Mouse (Mus musculus): ENCODE results near the gene Rgs3. TPM values are rescaled to one million over a fixed set of nuclear protein-coding genes. Genes with fewer than 3 reads are reported as not detected.

Gene Rgs3
- total and polyA plus RNA-seq, 3 experiments = not detected

- TF ChIP-seq MAZ (IDR thresholded peaks at IDR 0.05; ENCODE audit: low read depth, low read length) (no peak), JUND (IDR thresholded peaks at IDR 0.05; ENCODE audit: low read depth, low read length) (no peak)
Observed at GRCm38 (mm10) chr4:62626228-62627026, 66.8 kb downstream of the Rgs3 start (continued).

- TF ChIP-seq MEF2A (IDR thresholded peaks at IDR 0.05; ENCODE audit: extremely low read depth, insufficient replicate concordance, low read depth, low read length, poor library complexity, severe bottlenecking) = no peak
- Histone ChIP-seq H3K27me3 (ENCODE audit: control insufficient read depth in 1 of 2, insufficient read depth in 2 of 2, low read length in 2 of 2) (no peaks in the 10 kb centered on the region), H3K9ac (ENCODE audit: control insufficient read depth, low read depth, low read length, poor library complexity, severe bottlenecking) (no peak overlapping the region), H3K27ac (ENCODE audit: control insufficient read depth, low read depth, low read length) (no peak overlapping the region), H3K9me3 (replicated peaks; ENCODE audit: insufficient read depth, low read length) (no peaks in the 10 kb centered on the region), H3K4me1 (ENCODE audit: control insufficient read depth in 1 of 2, insufficient read depth in 2 of 2, low read length in 2 of 2) (no peaks in the 10 kb centered on the region), H3K79me2 (ENCODE audit: control insufficient read depth, insufficient read depth, low read length, poor library complexity) (no peaks in the 10 kb centered on the region), H3K36me3 (ENCODE audit: control insufficient read depth in 1 of 2, insufficient read depth in 2 of 2, low read length in 2 of 2) (no peaks in the 10 kb centered on the region), H3K4me3 (ENCODE audit: control insufficient read depth in 1 of 2, insufficient read depth in 1 of 2, low read depth in 2 of 2, low read length in 2 of 2) (no peak overlapping the region)
- DNase-seq (ENCODE audit: low read depth, low spot score) = no peak
Observed at GRCm38 (mm10) chr4:62627331-62627730, 67.7 kb downstream of the Rgs3 start.

- no peak overlapping the region for H3K27ac ChIP-seq (ENCODE audit: control insufficient read depth, low read depth, low read length)
- no peaks in the 10 kb centered on the region for H3K79me2 ChIP-seq (ENCODE audit: control insufficient read depth, insufficient read depth, low read length, poor library complexity)
- H3K9me3 ChIP-seq (replicated peaks; ENCODE audit: insufficient read depth, low read length) = no peaks in the 10 kb centered on the region
- no peaks in the 10 kb centered on the region for H3K36me3 ChIP-seq (ENCODE audit: control insufficient read depth in 1 of 2, insufficient read depth in 2 of 2, low read length in 2 of 2)
- no peak for DNase-seq (ENCODE audit: low read depth, low spot score)
- H3K27me3 ChIP-seq (ENCODE audit: control insufficient read depth in 1 of 2, insufficient read depth in 2 of 2, low read length in 2 of 2) = no peaks in the 10 kb centered on the region
- TF ChIP-seq HCFC1 (IDR thresholded peaks at IDR 0.05; ENCODE audit: low read depth, low read length) (no peak), ETS1 (IDR thresholded peaks at IDR 0.05; ENCODE audit: low read depth, low read length) (no peak), GATA1 (IDR thresholded peaks at IDR 0.05; ENCODE audit: low read depth, low read length) (no peak), USF1 (IDR thresholded peaks at IDR 0.05; ENCODE audit: low read depth, low read length) (no peak), MYB (IDR thresholded peaks at IDR 0.05; ENCODE audit: low read depth, low read length) (no peak), RCOR1 (IDR thresholded peaks at IDR 0.05; ENCODE audit: low read depth, low read length) (no peak), CHD1 (IDR thresholded peaks at IDR 0.05; ENCODE audit: low read depth, low read length) (no peak), SMC3 (IDR thresholded peaks at IDR 0.05; ENCODE audit: low read depth, low read length) (no peak), ZC3H11A (IDR thresholded peaks at IDR 0.05; ENCODE audit: low read depth, low read length) (no peak), MAZ (IDR thresholded peaks at IDR 0.05; ENCODE audit: low read depth, low read length) (no peak), MAFK (IDR thresholded peaks at IDR 0.05; ENCODE audit: borderline replicate concordance, low read depth, low read length) (no peak), NRF1 (IDR thresholded peaks at IDR 0.05; ENCODE audit: insufficient read depth, low read depth, low read length, poor library complexity, severe bottlenecking) (no peak), TBP (IDR thresholded peaks at IDR 0.05; ENCODE audit: low read depth, low read length) (no peak), POLR2AphosphoS5 (IDR thresholded peaks at IDR 0.05; ENCODE audit: borderline replicate concordance, low read depth, low read length) (no peak), RAD21 (IDR thresholded peaks at IDR 0.05; ENCODE audit: low read depth, low read length) (no peak), NELFE (IDR thresholded peaks at IDR 0.05; ENCODE audit: low read depth, low read length) (no peak), GABPA (IDR thresholded peaks at IDR 0.05; ENCODE audit: low read depth, low read length) (no peak), SIN3A (IDR thresholded peaks at IDR 0.05; ENCODE audit: low read length) (no peak), ZKSCAN1 (IDR thresholded peaks at IDR 0.05; ENCODE audit: low read depth, low read length) (no peak)
- H3K9ac ChIP-seq (ENCODE audit: control insufficient read depth, low read depth, low read length, poor library complexity, severe bottlenecking) = no peak overlapping the region
- H3K4me1 ChIP-seq (ENCODE audit: control insufficient read depth in 1 of 2, insufficient read depth in 2 of 2, low read length in 2 of 2) = no peaks in the 10 kb centered on the region
- H3K4me3 ChIP-seq (ENCODE audit: control insufficient read depth in 1 of 2, insufficient read depth in 1 of 2, low read depth in 2 of 2, low read length in 2 of 2) = no peak overlapping the region
Observed at GRCm38 (mm10) chr4:62628547-62628946, 68.9 kb downstream of the Rgs3 start.
